Comparison of ENCODE assay signal across 35 mouse cellular contexts in the genomic region with DNA sequence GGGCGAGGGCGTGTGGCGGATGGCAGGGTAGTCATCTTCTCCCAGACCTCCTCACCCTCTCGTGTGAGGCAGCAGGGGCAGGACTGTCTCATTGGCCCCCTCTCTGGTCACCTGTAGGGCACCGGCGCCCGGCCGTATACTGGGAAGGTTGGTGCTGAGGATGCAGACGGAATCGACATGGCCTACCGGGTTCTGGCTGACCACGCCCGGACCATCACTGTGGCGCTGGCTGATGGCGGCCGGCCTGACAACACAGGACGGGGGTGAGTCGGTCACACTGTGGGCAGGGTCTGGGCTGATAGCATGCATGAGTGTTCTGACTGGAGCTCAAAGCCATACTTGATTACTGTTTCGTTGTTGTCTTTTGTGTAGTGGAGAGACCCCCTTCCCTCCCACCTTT. TPM values are rescaled to one million over a fixed set of nuclear protein-coding genes. Genes with fewer than 3 reads are reported as not detected.
A peak's percentile ranks its signal among the peaks of the same experiment; 100 is the strongest.
DNase-seq lines count a peak whose midpoint lies in the region; ATAC-seq and TF ChIP-seq lines count a peak whose summit lies in the region.
"Had no signal": no experiment of that assay in that cellular context is flagged by ENCODE, and none has a peak within 500 bp of the region (broad histone marks: within the 10 kb centered on the region; RNA-seq: fewer than 3 reads in every experiment).

No protein-coding gene starts in this region.

- intact Hi-C loops in gastrocnemius, adult 2 months (cut with DNase I) = no loop called here

- H3K4me1 ChIP-seq in limb, embryonic 15.5 days = no peaks in the 10 kb centered on the region
- H3K4me1 ChIP-seq in limb, embryonic 10.5 days = no peaks in the 10 kb centered on the region
- H3K4me1 ChIP-seq in G1E (ENCODE audit: insufficient read depth, low read depth, low read length) = peaks cover 19% of the 10 kb centered on the region
- H3K4me1 ChIP-seq in liver, embryonic 12.5 days = no peaks in the 10 kb centered on the region
- H3K4me1 ChIP-seq: embryonic facial prominence, embryonic 10.5 days; embryonic facial prominence, embryonic 13.5 days; forebrain, embryonic 10.5 days; forebrain, embryonic 13.5 days; heart, embryonic 10.5 days; hindbrain, embryonic 12.5 days; hindbrain, embryonic 15.5 days had no signal

- no peak for DNase-seq in limb, embryonic 10.5 days (ENCODE audit: low spot score)
- DNase-seq in G1E (ENCODE audit: low spot score) = no peak
- no peak for DNase-seq in gastrocnemius, adult 2 months
- DNase-seq in cerebellum, adult 9-11 months = no peak
- DNase-seq: adrenal gland, adult 2 months; adrenal gland, postnatal 14 days; B cell, adult 2 months; cerebellum, adult 11 months; cerebellum, adult 2 months; cerebellum, postnatal 10 days; cerebellum, postnatal 36 days; embryo, embryonic 11 days; gastrocnemius, postnatal 25 days; heart, adult 2 months had no signal

- H3K79me2 ChIP-seq in myocyte (ENCODE audit: control insufficient read depth, insufficient read depth) = no peaks in the 10 kb centered on the region

- WGBS in limb, embryonic 15.5 days = 90% methylated on average over 19 of the region's 19 CpGs
- 96% methylated on average over 19 of the region's 19 CpGs for WGBS in limb, embryonic 10.5 days
- WGBS in liver, embryonic 12.5 days (ENCODE audit: insufficient replicate concordance) = 91% methylated on average over 19 of the region's 19 CpGs

- no peak overlapping the region for H3K4me3 ChIP-seq in limb, embryonic 15.5 days
- no peak overlapping the region for H3K4me3 ChIP-seq in limb, embryonic 10.5 days
- H3K4me3 ChIP-seq in G1E (ENCODE audit: low read depth, low read length) = peak overlapping the region; percentile 33
- no peak overlapping the region for H3K4me3 ChIP-seq in liver, embryonic 12.5 days
- no peak overlapping the region for H3K4me3 ChIP-seq in myocyte
- no peak overlapping the region for H3K4me3 ChIP-seq in gastrocnemius, adult 2 months
- H3K4me3 ChIP-seq: embryonic facial prominence, embryonic 10.5 days; embryonic facial prominence, embryonic 13.5 days; erythroblast, embryonic 14.5 days; forebrain, embryonic 10.5 days; forebrain, embryonic 13.5 days; heart, adult 2 months; heart, embryonic 10.5 days; hindbrain, embryonic 12.5 days; hindbrain, embryonic 15.5 days had no signal

- peaks cover 95% of the 10 kb centered on the region for H3K36me3 ChIP-seq in limb, embryonic 15.5 days
- H3K36me3 ChIP-seq in limb, embryonic 10.5 days = peaks cover 100% of the 10 kb centered on the region
- H3K36me3 ChIP-seq in G1E (replicated peaks) (peaks cover 98% of the 10 kb centered on the region), myocyte (ENCODE audit: control insufficient read depth, insufficient read depth) (peaks cover 95% of the 10 kb centered on the region)
- H3K36me3 ChIP-seq in liver, embryonic 12.5 days = peaks cover 99% of the 10 kb centered on the region

- no peak overlapping the region for H3K9ac ChIP-seq in limb, embryonic 15.5 days
- no peak overlapping the region for H3K9ac ChIP-seq in liver, embryonic 12.5 days
- H3K9ac ChIP-seq: embryonic facial prominence, embryonic 13.5 days; forebrain, embryonic 13.5 days; hindbrain, embryonic 12.5 days; hindbrain, embryonic 15.5 days had no signal

- no peak overlapping the region for H3ac ChIP-seq in myocyte (ENCODE audit: control insufficient read depth, insufficient read length)

- ATAC-seq in limb, embryonic 15.5 days (ENCODE audit: insufficient number of reproducible peaks, low FRiP score, low TSS enrichment, low read depth) = 0 out of 2 replicates have a peak, but pooled peaks have one; percentile 30
- ATAC-seq in G1E (ENCODE audit: extremely low read depth, insufficient number of reproducible peaks, low FRiP score, poor library complexity, severe bottlenecking) = no peak
- ATAC-seq in liver, embryonic 12.5 days = 0 out of 2 replicates have a peak, but pooled peaks have one; percentile 30
- ATAC-seq: forebrain, embryonic 13.5 days; forebrain, embryonic 16.5 days had no signal

- no peak for TF ChIP-seq CTCF in G1E (IDR thresholded peaks at IDR 0.05; ENCODE audit: low read depth, low read length)
- TF ChIP-seq CTCF in gastrocnemius, adult 2 months (IDR thresholded peaks at IDR 0.05) = no peak

- no peaks in the 10 kb centered on the region for H3K9me3 ChIP-seq in limb, embryonic 15.5 days
- no peaks in the 10 kb centered on the region for H3K9me3 ChIP-seq in limb, embryonic 10.5 days (replicated peaks)
- H3K9me3 ChIP-seq in G1E (replicated peaks) = no peaks in the 10 kb centered on the region
- H3K9me3 ChIP-seq in liver, embryonic 12.5 days (replicated peaks) = no peaks in the 10 kb centered on the region
- H3K9me3 ChIP-seq: embryonic facial prominence, embryonic 10.5 days; embryonic facial prominence, embryonic 13.5 days; forebrain, embryonic 10.5 days; forebrain, embryonic 13.5 days; heart, embryonic 10.5 days; hindbrain, embryonic 12.5 days; hindbrain, embryonic 15.5 days had no signal

- no peak overlapping the region for H3K4me2 ChIP-seq in limb, embryonic 15.5 days
- no peak overlapping the region for H3K4me2 ChIP-seq in liver, embryonic 12.5 days
- no peak overlapping the region for H3K4me2 ChIP-seq in myocyte (ENCODE audit: low read depth)
- H3K4me2 ChIP-seq: embryonic facial prominence, embryonic 13.5 days; forebrain, embryonic 13.5 days; hindbrain, embryonic 12.5 days; hindbrain, embryonic 15.5 days had no signal

- TF ChIP-seq POLR2A in myocyte (IDR thresholded peaks at IDR 0.05; ENCODE audit: insufficient read length, low read depth) = peak; percentile 18

- no peak overlapping the region for H3K27ac ChIP-seq in limb, embryonic 15.5 days
- H3K27ac ChIP-seq in limb, embryonic 10.5 days = no peak overlapping the region
- H3K27ac ChIP-seq in liver, embryonic 12.5 days = no peak overlapping the region
- H3K27ac ChIP-seq in gastrocnemius, adult 2 months = no peak overlapping the region
- H3K27ac ChIP-seq: embryonic facial prominence, embryonic 10.5 days; embryonic facial prominence, embryonic 13.5 days; forebrain, embryonic 10.5 days; forebrain, embryonic 13.5 days; heart, adult 2 months; heart, embryonic 10.5 days; hindbrain, embryonic 12.5 days; hindbrain, embryonic 15.5 days had no signal

- no peaks in the 10 kb centered on the region for H3K27me3 ChIP-seq in limb, embryonic 15.5 days
- no peaks in the 10 kb centered on the region for H3K27me3 ChIP-seq in limb, embryonic 10.5 days (ENCODE audit: low read depth, poor library complexity, severe bottlenecking)
- H3K27me3 ChIP-seq in G1E (ENCODE audit: insufficient read depth, low read length) (no peaks in the 10 kb centered on the region), myocyte (ENCODE audit: control insufficient read depth, insufficient read depth, insufficient read length) (no peaks in the 10 kb centered on the region)
- no peaks in the 10 kb centered on the region for H3K27me3 ChIP-seq in liver, embryonic 12.5 days (replicated peaks)
- H3K27me3 ChIP-seq: CH12.LX; embryonic facial prominence, embryonic 13.5 days; forebrain, embryonic 13.5 days; hindbrain, embryonic 12.5 days; hindbrain, embryonic 15.5 days had no signal

TF ChIP-seq in myocyte, 11 proteins besides CTCF, POLR2A, EP300 and RAD21 (continues in another document):
- no peak for TF ChIP-seq E2F4 (IDR thresholded peaks at IDR 0.05; ENCODE audit: insufficient read depth)

RNA-seq across cellular contexts. Expression of gene Aars, which starts 9.6 kb away (rescaled TPM):
- 48.0 and 48.4 TPM in 2 replicates for polyA plus RNA-seq in limb, embryonic 15.5 days (2015; fragmentation: Nextera tagmentation; extraction: Ambion mirVana)
- polyA plus RNA-seq in limb, embryonic 10.5 days (2016; fragmentation: Nextera tagmentation; extraction: Ambion mirVana) = 79.0 and 81.8 TPM in 2 replicates
- total RNA-seq in G1E (2014; fragmentation: Nextera tagmentation) = 126 and 131 TPM in 2 replicates
- total RNA-seq in G1E (2017) = 77.0 and 81.8 TPM in 2 replicates
- polyA plus RNA-seq in G1E (2012) = 37.3 and 56.4 TPM in 2 replicates
- polyA plus RNA-seq in liver, embryonic 12.5 days (2016; fragmentation: Nextera tagmentation; extraction: Ambion mirVana) = 82.8 and 84.2 TPM in 2 replicates
- 340 TPM for polyA plus RNA-seq in myocyte (2012; fragmentation: generic; extraction: Trizol)
- 10 to 100 TPM; 50.5 to 54.2 TPM for total RNA-seq in gastrocnemius, adult 2 months (2021)

RNA-seq across cellular contexts. Expression of gene Ddx19b, which starts 11.0 kb away (rescaled TPM):
- polyA plus RNA-seq in limb, embryonic 15.5 days (2015; fragmentation: Nextera tagmentation; extraction: Ambion mirVana) = 4.9 and 5.0 TPM in 2 replicates
- 6.5 and 9.0 TPM in 2 replicates for polyA plus RNA-seq in limb, embryonic 10.5 days (2016; fragmentation: Nextera tagmentation; extraction: Ambion mirVana)
- 17.4 and 18.8 TPM in 2 replicates for total RNA-seq in G1E (2014; fragmentation: Nextera tagmentation)
- 21.7 and 21.9 TPM in 2 replicates for total RNA-seq in G1E (2017)
- polyA plus RNA-seq in G1E (2012) = 5.1 and 6.3 TPM in 2 replicates
- polyA plus RNA-seq in liver, embryonic 12.5 days (2016; fragmentation: Nextera tagmentation; extraction: Ambion mirVana) = 4.5 and 4.9 TPM in 2 replicates
- polyA plus RNA-seq in myocyte (2012; fragmentation: generic; extraction: Trizol) = 5.9 TPM
- 10 to 100 TPM; 11.4 to 13.0 TPM for total RNA-seq in gastrocnemius, adult 2 months (2021)

RNA-seq across cellular contexts. Expression of gene Exosc6, which starts 13.6 kb away (rescaled TPM):
- polyA plus RNA-seq in limb, embryonic 15.5 days (2015; fragmentation: Nextera tagmentation; extraction: Ambion mirVana) = 8.2 and 9.7 TPM in 2 replicates
- 21.5 and 36.6 TPM in 2 replicates for polyA plus RNA-seq in limb, embryonic 10.5 days (2016; fragmentation: Nextera tagmentation; extraction: Ambion mirVana)
- total RNA-seq in G1E (2014; fragmentation: Nextera tagmentation) (not detected in 2 replicates), G1E (2017) (13.9 and 17.0 TPM in 2 replicates)
- polyA plus RNA-seq in G1E (2012) (88.0 and 119 TPM in 2 replicates), myocyte (2012; fragmentation: generic; extraction: Trizol) (not detected)
- 23.2 and 25.6 TPM in 2 replicates for polyA plus RNA-seq in liver, embryonic 12.5 days (2016; fragmentation: Nextera tagmentation; extraction: Ambion mirVana)
- total RNA-seq in gastrocnemius, adult 2 months (2021) = not detected
- total RNA-seq: adrenal gland, adult 2 months; adrenal gland, postnatal 14 days; adrenal gland, postnatal 4 days; gastrocnemius, adult 8-10 months; gastrocnemius, postnatal 25 days; heart, adult 2 months; heart, postnatal 25 days had no signal
- polyA plus RNA-seq: cerebellum, adult 2 months; cortical plate, adult 2 months; forebrain, embryonic 13.5 days; forebrain, embryonic 16.5 days; gonadal fat pad, adult 2 months; heart, adult 2 months; hindbrain, embryonic 15.5 days had no signal

RNA-seq across cellular contexts. Expression of gene Ddx19a, which starts 44.9 kb away (rescaled TPM):
- polyA plus RNA-seq in limb, embryonic 15.5 days (2015; fragmentation: Nextera tagmentation; extraction: Ambion mirVana) = 12.4 and 15.9 TPM in 2 replicates
- 24.0 and 24.6 TPM in 2 replicates for polyA plus RNA-seq in limb, embryonic 10.5 days (2016; fragmentation: Nextera tagmentation; extraction: Ambion mirVana)
- 205 and 207 TPM in 2 replicates for total RNA-seq in G1E (2014; fragmentation: Nextera tagmentation)
- total RNA-seq in G1E (2017) = 38.2 and 45.1 TPM in 2 replicates
- polyA plus RNA-seq in G1E (2012) = 60.3 and 81.1 TPM in 2 replicates
- 15.3 TPM in 2 replicates for polyA plus RNA-seq in liver, embryonic 12.5 days (2016; fragmentation: Nextera tagmentation; extraction: Ambion mirVana)
- 32.5 TPM for polyA plus RNA-seq in myocyte (2012; fragmentation: generic; extraction: Trizol)
- total RNA-seq in gastrocnemius, adult 2 months (2021) = 10 to 100 TPM; 29.4 to 30.2 TPM

RNA-seq across cellular contexts. Expression of gene Clec18a, which starts 49.7 kb away (rescaled TPM):
- polyA plus RNA-seq in limb, embryonic 15.5 days (2015; fragmentation: Nextera tagmentation; extraction: Ambion mirVana) = not detected in 2 replicates
- polyA plus RNA-seq in limb, embryonic 10.5 days (2016; fragmentation: Nextera tagmentation; extraction: Ambion mirVana) = not detected in 2 replicates
- total RNA-seq in G1E (2014; fragmentation: Nextera tagmentation) = not detected in 2 replicates
- total RNA-seq in G1E (2017) = 0.05 and 0.06 TPM in 2 replicates
- not detected in 2 replicates for polyA plus RNA-seq in G1E (2012)
- not detected in 2 replicates for polyA plus RNA-seq in liver, embryonic 12.5 days (2016; fragmentation: Nextera tagmentation; extraction: Ambion mirVana)
- 1.2 TPM for polyA plus RNA-seq in myocyte (2012; fragmentation: generic; extraction: Trizol)
- 1 to 10 TPM in 1 of 2 experiments, under 1 TPM in 1; 0.36 to 1.1 TPM for total RNA-seq in gastrocnemius, adult 2 months (2021)
- total RNA-seq: adrenal gland, postnatal 14 days; CH12.LX; hematopoietic stem cell, adult 5-6 weeks; MEL had no signal
- polyA plus RNA-seq: erythroblast, embryonic 14.5 days; heart, embryonic 10.5 days; heart, embryonic 14.5 days had no signal
